Mouse (Mus musculus): Measurements from ENCODE around the gene Gstp1. TPM values are rescaled to one million over a fixed set of nuclear protein-coding genes. Genes with fewer than 3 reads are reported as not detected.
"Not testable (repeated sequence)": the region's sequence is repeated elsewhere in the genome, so short reads cannot be mapped to it uniquely, and the experiment has no call there.

Gstp1 gene
- polyA plus RNA-seq, 1 experiment from 2014 or later = 497 TPM

DNA sequence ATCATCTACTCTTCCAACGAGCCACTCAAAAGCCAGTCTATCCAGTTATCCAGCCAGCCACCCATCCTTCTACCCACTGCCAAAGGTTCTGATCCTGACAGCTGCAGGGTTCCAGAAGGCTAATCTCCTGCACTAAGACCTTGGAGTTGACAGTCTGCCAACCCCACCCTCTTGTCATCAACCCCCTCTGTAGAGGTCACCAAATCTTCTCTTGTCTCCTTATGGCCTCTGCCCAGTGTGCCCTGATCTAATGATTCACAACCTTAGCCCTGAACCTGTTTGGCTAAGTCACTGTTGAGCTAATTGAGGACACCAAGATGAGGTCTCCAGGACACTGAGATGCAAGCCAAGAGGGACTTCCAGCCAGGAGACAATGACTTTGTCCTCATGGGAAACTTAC, 41.8 kb upstream of the Gstp1 start:
- DNase-seq (ENCODE audit: low spot score) (no peak), ATAC-seq (ENCODE audit: low FRiP score) (no peak)
- no peaks in the 10 kb centered on the region for H3K36me3 ChIP-seq (replicated peaks; ENCODE audit: control insufficient read depth, insufficient read depth)
- H3K9ac ChIP-seq = no peak overlapping the region
- H3K27ac ChIP-seq = no peak overlapping the region
- no peak overlapping the region for H3K4me3 ChIP-seq (replicated peaks; ENCODE audit: low read length)
- H3K4me1 ChIP-seq (replicated peaks; ENCODE audit: control insufficient read depth, insufficient read depth, low read length) = no peaks in the 10 kb centered on the region
- H3K9me3 ChIP-seq (ENCODE audit: control insufficient read depth, low read length) = no peaks in the 10 kb centered on the region
- 85% methylated on average over 1 of the region's 1 CpGs for WGBS
- no peaks in the 10 kb centered on the region for H3K27me3 ChIP-seq (ENCODE audit: control insufficient read depth, insufficient read depth, low read length)
- H3K4me2 ChIP-seq (replicated peaks) = no peak overlapping the region

DNA sequence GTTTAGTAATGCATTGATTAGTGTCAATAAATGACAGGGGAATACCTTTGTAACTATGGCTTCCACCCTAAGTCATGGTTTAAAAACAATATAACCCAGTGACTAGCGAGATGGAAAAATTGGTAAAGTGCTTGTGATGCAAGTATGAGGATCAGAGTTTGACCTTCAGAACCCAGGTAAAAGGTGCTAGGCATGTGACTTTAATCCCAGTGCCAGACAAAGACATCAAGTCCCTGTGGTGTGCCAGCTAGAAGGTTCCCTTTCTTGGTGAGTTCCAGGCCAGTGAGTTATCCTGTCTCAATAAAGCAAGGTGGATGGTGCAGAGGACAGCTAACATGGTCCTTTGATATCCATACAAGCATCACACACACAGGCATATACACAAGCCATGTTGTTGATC, 37.7 kb upstream of the Gstp1 start:
- Histone ChIP-seq H3K4me3 (replicated peaks; ENCODE audit: low read length) (no peak overlapping the region), H3K9ac (no peak overlapping the region), H3K9me3 (ENCODE audit: control insufficient read depth, low read length) (no peaks in the 10 kb centered on the region), H3K4me1 (replicated peaks; ENCODE audit: control insufficient read depth, insufficient read depth, low read length) (no peaks in the 10 kb centered on the region), H3K36me3 (replicated peaks; ENCODE audit: control insufficient read depth, insufficient read depth) (no peaks in the 10 kb centered on the region), H3K4me2 (replicated peaks) (no peak overlapping the region), H3K27me3 (ENCODE audit: control insufficient read depth, insufficient read depth, low read length) (no peaks in the 10 kb centered on the region), H3K27ac (no peak overlapping the region)
- WGBS = 79% methylated on average over 1 of the region's 1 CpGs
- no peak for ATAC-seq (ENCODE audit: low FRiP score)
- no peak for DNase-seq (ENCODE audit: low spot score)

DNA sequence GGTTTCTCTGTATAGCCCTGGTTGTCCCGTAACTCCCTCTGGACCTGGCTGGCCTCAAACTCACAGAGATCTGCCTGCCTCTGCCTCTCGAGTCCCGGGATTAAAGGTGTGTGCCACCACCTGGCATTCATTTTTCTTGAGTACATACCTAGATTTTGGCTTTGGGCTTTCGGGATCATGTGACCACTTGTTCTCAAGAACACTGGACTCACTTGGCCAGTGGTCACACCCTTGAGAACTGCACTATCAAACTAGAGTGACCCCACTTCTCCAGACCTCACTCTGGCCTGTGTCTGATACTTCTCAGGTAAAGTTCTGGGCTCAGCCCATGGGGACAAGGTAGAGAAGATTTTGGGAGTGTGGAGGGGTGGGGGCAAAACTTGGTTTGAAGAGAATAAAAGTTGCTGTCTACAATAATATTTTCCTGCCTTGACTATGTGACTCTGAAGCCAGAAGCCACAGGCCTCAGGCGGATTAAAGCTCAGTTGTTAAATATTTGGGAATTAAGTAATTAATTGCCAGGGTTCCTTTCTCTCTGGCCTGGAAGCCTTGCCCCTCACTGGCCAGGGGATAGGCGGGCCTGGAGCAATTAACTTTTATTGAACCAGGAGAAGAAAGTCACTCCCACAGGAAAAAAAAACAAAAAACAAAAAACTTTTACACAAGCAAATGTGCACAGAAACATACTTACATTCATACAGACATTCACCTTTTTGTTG, 35.1 kb upstream of the Gstp1 start:
- DNase-seq (ENCODE audit: low spot score) (no peak), ATAC-seq (ENCODE audit: low FRiP score) (no peak)
- H3K36me3 ChIP-seq (replicated peaks; ENCODE audit: control insufficient read depth, insufficient read depth) = no peaks in the 10 kb centered on the region
- WGBS = 89% methylated on average over 6 of the region's 6 CpGs
- no peak overlapping the region for H3K27ac ChIP-seq
- H3K27me3 ChIP-seq (ENCODE audit: control insufficient read depth, insufficient read depth, low read length) = no peaks in the 10 kb centered on the region
- no peak overlapping the region for H3K4me2 ChIP-seq (replicated peaks)
- H3K4me3 ChIP-seq (replicated peaks; ENCODE audit: low read length) = no peak overlapping the region
- H3K4me1 ChIP-seq (replicated peaks; ENCODE audit: control insufficient read depth, insufficient read depth, low read length) = no peaks in the 10 kb centered on the region
- H3K9ac ChIP-seq = no peak overlapping the region
- H3K9me3 ChIP-seq (ENCODE audit: control insufficient read depth, low read length) = no peaks in the 10 kb centered on the region

DNA sequence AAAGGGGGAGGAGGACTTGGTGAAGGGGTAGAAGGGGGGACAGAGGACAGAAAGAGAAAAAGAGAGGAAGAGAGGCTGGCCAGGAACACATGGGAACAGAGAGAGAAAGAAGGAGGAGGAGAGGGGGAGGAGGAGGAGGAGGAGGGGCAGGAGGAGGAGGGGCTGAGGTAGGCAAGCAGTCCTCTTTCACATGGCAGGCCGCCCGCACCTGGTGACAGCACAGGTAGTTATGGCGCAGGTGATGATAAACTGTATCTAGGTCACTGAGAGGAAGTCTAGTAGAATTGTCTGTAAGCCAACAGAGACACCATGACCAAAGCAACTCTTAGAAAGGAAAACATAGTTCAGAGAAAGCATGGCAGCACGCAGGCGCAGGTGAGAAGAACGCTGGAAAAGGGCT, 33.6 kb upstream of the Gstp1 start:
- DNase-seq (ENCODE audit: low spot score) (no peak), ATAC-seq (ENCODE audit: low FRiP score) (no peak)
- H3K4me2 ChIP-seq (replicated peaks) = no peak overlapping the region
- no peak overlapping the region for H3K27ac ChIP-seq
- no peaks in the 10 kb centered on the region for H3K27me3 ChIP-seq (ENCODE audit: control insufficient read depth, insufficient read depth, low read length)
- no peaks in the 10 kb centered on the region for H3K9me3 ChIP-seq (ENCODE audit: control insufficient read depth, low read length)
- WGBS = 89% methylated on average over 6 of the region's 6 CpGs
- no peak overlapping the region for H3K9ac ChIP-seq
- H3K36me3 ChIP-seq (replicated peaks; ENCODE audit: control insufficient read depth, insufficient read depth) = no peaks in the 10 kb centered on the region
- no peak overlapping the region for H3K4me3 ChIP-seq (replicated peaks; ENCODE audit: low read length)
- H3K4me1 ChIP-seq (replicated peaks; ENCODE audit: control insufficient read depth, insufficient read depth, low read length) = no peaks in the 10 kb centered on the region

DNA sequence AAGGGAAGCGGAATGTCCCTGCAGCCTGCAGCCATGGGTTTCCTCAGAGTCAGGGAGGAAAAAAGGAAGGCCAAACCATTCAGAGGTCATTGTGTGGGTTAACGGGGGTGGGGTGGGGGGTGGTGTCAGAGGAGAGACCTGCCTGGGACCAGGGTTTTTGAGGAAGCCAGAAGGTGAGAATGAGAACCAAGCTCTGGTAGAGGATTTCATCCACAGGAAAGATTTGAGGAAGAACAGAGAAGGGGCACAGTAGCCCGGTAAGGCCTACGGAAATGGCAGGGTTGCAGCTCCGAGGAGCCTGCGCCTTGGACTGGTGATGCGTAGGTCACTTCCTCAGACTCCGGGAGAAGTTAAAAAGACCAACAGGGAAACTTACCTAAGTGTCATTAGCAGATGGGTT, 33.0 kb upstream of the Gstp1 start:
- no peaks in the 10 kb centered on the region for H3K36me3 ChIP-seq (replicated peaks; ENCODE audit: control insufficient read depth, insufficient read depth)
- no peak overlapping the region for H3K9ac ChIP-seq
- no peaks in the 10 kb centered on the region for H3K27me3 ChIP-seq (ENCODE audit: control insufficient read depth, insufficient read depth, low read length)
- WGBS = 84% methylated on average over 8 of the region's 8 CpGs
- no peak for ATAC-seq (ENCODE audit: low FRiP score)
- H3K9me3 ChIP-seq (ENCODE audit: control insufficient read depth, low read length) = no peaks in the 10 kb centered on the region
- no peak overlapping the region for H3K4me3 ChIP-seq (replicated peaks; ENCODE audit: low read length)
- H3K4me2 ChIP-seq (replicated peaks) = no peak overlapping the region
- DNase-seq (ENCODE audit: low spot score) = no peak
- no peak overlapping the region for H3K27ac ChIP-seq
- H3K4me1 ChIP-seq (replicated peaks; ENCODE audit: control insufficient read depth, insufficient read depth, low read length) = no peaks in the 10 kb centered on the region

DNA sequence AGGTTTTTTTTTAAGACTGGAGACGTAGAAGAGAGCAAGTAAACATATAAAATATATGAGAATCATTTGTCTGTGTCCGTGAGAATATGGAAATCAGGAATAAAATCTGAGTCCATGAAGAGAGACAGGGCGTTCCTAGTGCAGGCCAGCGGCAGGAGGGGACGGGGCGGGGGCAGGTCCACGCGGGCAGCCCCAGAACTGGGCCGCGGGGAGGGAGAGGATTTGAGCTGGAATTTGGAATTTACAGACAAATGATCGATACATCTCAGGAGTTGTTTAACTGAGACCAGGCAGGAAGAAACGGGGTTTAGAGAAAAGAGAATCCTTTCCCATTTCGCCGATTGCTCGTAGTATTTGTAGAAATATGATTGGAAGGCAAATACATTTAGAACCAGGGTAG, 32.5 kb upstream of the Gstp1 start:
- H3K4me2 ChIP-seq (replicated peaks) = no peak overlapping the region
- H3K27me3 ChIP-seq (ENCODE audit: control insufficient read depth, insufficient read depth, low read length) = no peaks in the 10 kb centered on the region
- no peak overlapping the region for H3K9ac ChIP-seq
- no peak for ATAC-seq (ENCODE audit: low FRiP score)
- H3K4me1 ChIP-seq (replicated peaks; ENCODE audit: control insufficient read depth, insufficient read depth, low read length) = no peaks in the 10 kb centered on the region
- 77% methylated on average over 15 of the region's 15 CpGs for WGBS
- DNase-seq (ENCODE audit: low spot score) = no peak
- H3K36me3 ChIP-seq (replicated peaks; ENCODE audit: control insufficient read depth, insufficient read depth) = no peaks in the 10 kb centered on the region
- no peak overlapping the region for H3K4me3 ChIP-seq (replicated peaks; ENCODE audit: low read length)
- no peaks in the 10 kb centered on the region for H3K9me3 ChIP-seq (ENCODE audit: control insufficient read depth, low read length)
- no peak overlapping the region for H3K27ac ChIP-seq

DNA sequence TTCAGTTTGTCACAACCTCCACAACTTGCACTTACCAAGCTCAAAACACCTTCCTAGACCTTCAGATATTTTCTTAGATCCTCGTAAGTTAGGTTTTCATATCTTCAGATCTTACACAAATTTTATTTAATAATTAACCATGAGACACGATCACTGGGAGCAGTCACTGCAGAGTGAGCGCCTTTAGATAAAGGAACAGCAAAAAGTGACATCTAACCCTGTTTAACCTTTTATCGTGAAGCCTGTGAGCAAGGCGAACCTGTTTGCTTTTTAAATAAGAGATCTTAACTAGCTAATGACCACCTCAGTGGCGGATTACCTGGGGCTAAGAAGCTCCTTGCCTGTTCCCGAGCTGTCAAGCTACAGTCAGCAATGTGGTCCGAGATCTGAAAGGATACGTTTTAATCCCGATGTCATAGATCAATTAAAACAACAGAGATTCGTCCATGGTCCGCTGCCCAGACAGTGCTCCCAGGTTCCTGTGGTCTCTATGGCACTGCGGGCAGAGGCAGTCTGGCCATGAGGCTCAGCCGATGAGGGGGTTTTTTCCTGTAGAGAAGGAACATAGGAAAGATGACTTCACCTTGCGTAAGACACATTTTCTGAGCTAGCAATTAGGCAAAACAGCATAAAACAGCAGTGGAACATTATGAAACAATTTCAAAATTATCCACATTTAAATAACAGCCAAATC, 31.1 kb upstream of the Gstp1 start:
- H3K4me3 ChIP-seq (replicated peaks; ENCODE audit: low read length) = no peak overlapping the region
- no peaks in the 10 kb centered on the region for H3K4me1 ChIP-seq (replicated peaks; ENCODE audit: control insufficient read depth, insufficient read depth, low read length)
- H3K27me3 ChIP-seq (ENCODE audit: control insufficient read depth, insufficient read depth, low read length) = no peaks in the 10 kb centered on the region
- H3K9ac ChIP-seq = no peak overlapping the region
- ATAC-seq (ENCODE audit: low FRiP score) (no peak), DNase-seq (ENCODE audit: low spot score) (no peak)
- H3K27ac ChIP-seq = no peak overlapping the region
- no peaks in the 10 kb centered on the region for H3K36me3 ChIP-seq (replicated peaks; ENCODE audit: control insufficient read depth, insufficient read depth)
- no peak overlapping the region for H3K4me2 ChIP-seq (replicated peaks)
- WGBS = 64% methylated on average over 15 of the region's 15 CpGs
- H3K9me3 ChIP-seq (ENCODE audit: control insufficient read depth, low read length) = no peaks in the 10 kb centered on the region

DNA sequence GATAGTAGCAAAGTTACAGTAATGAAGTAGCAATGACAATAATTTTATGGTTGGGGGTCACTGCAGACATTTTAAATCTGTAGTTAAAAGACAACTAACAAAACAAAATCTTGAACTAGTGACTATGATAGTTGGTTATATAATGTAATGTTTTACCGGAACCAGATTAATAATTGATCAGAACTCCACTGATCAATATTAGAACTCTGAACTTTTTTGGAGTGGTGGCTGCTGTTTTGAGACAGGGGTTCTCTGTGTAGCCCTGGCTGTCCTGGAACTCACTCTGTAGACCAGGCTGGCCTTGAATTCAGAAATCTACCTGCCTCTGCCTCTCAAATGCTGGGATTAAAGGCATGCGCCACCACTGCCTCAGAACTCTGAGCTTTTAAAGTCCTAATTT, 30.5 kb upstream of the Gstp1 start:
- WGBS = 87% methylated on average over 2 of the region's 2 CpGs
- H3K27ac ChIP-seq; H3K4me1 ChIP-seq (replicated peaks; ENCODE audit: control insufficient read depth, insufficient read depth, low read length); DNase-seq (ENCODE audit: low spot score); H3K36me3 ChIP-seq (replicated peaks; ENCODE audit: control insufficient read depth, insufficient read depth); H3K9ac ChIP-seq; H3K4me3 ChIP-seq (replicated peaks; ENCODE audit: low read length); H3K27me3 ChIP-seq (ENCODE audit: control insufficient read depth, insufficient read depth, low read length); H3K9me3 ChIP-seq (ENCODE audit: control insufficient read depth, low read length); H3K4me2 ChIP-seq (replicated peaks); ATAC-seq (ENCODE audit: low FRiP score): not testable (repeated sequence)

DNA sequence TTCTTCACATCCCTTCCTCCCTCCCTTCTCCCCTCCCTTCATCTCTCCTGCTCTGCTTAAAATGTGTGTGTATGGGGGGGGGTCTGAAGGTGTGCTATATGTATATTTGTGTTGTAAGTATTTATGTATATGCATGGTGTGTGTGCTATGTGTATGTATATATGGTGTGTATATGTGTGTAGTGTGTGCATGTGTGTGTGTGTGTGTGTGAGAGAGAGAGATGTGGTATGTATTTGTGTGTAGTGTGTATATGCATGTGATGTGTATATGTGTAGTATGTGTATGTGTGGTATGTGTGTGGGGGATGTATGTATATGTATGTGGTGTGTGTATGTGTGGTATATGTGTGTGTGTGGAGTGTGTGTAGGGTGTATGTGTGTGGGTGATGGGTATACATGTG, 29.1 kb upstream of the Gstp1 start:
- no peak overlapping the region for H3K4me2 ChIP-seq (replicated peaks)
- DNase-seq (ENCODE audit: low spot score) (no peak), ATAC-seq (ENCODE audit: low FRiP score) (no peak)

More for the DNA sequence above, 29.1 kb upstream of the Gstp1 start:
- Histone ChIP-seq H3K36me3 (replicated peaks; ENCODE audit: control insufficient read depth, insufficient read depth) (no peaks in the 10 kb centered on the region), H3K9me3 (ENCODE audit: control insufficient read depth, low read length) (no peaks in the 10 kb centered on the region), H3K9ac (no peak overlapping the region), H3K4me1 (replicated peaks; ENCODE audit: control insufficient read depth, insufficient read depth, low read length) (no peaks in the 10 kb centered on the region), H3K27ac (no peak overlapping the region), H3K27me3 (ENCODE audit: control insufficient read depth, insufficient read depth, low read length) (no peaks in the 10 kb centered on the region), H3K4me3 (replicated peaks; ENCODE audit: low read length) (no peak overlapping the region)

All from hindbrain, embryonic 14.5 days (tissue).